Mouse (Mus musculus) splenic B cell, adult 2 months (primary cell): Measurements from ENCODE around the gene Adora2b.

Source experiments
- DNase-seq: peaks from one replicate; pipeline ENCODE4 v3.0.0-alpha.2; 2011; ENCODE audit warnings: low read depth, low spot score
- H3K27me3 ChIP-seq: 2 replicates; pipeline ENCODE4 v1.6.1; 2012; ENCODE audit warnings: mild to moderate bottlenecking, low read length, moderate library complexity, mixed read lengths; ENCODE audit not compliant: control insufficient read depth, poor library complexity, insufficient read depth, severe bottlenecking
- H3K36me3 ChIP-seq: 2 replicates; pipeline ENCODE4 v1.6.1; 2012; ENCODE audit warnings: mild to moderate bottlenecking, low read length, moderate library complexity, mixed read lengths; ENCODE audit not compliant: control insufficient read depth, poor library complexity, insufficient read depth, severe bottlenecking

The Adora2b gene

GRCm38 (mm10) chr11:62248401-62249244 lies at the start of gene Adora2b:
Gene Adora2b (plus strand): TSS chr11:62248984.
- Histone ChIP-seq H3K27me3 (no peaks in the 10 kb centered on the region), H3K36me3 (no peaks in the 10 kb centered on the region)
- peak; percentile 36 for DNase-seq

- Histone ChIP-seq H3K27me3 (no peaks in the 10 kb centered on the region), H3K36me3 (no peaks in the 10 kb centered on the region)
- DNase-seq, result no peak
These were observed 47.8 kb upstream of the Adora2b start for GRCm38 (mm10) chr11:62200901-62201512.

GRCm38 (mm10) chr11:62202645-62203044 lies 46.1 kb upstream of the Adora2b start:
- DNase-seq, result no peak
- no peaks in the 10 kb centered on the region for H3K36me3 ChIP-seq
- H3K27me3 ChIP-seq, result no peaks in the 10 kb centered on the region

GRCm38 (mm10) chr11:62209111-62209510 lies 39.7 kb upstream of the Adora2b start:
- H3K36me3 ChIP-seq, result no peaks in the 10 kb centered on the region
- DNase-seq, result no peak
- no peaks in the 10 kb centered on the region for H3K27me3 ChIP-seq

- no peak for DNase-seq
- no peaks in the 10 kb centered on the region for H3K27me3 ChIP-seq
- no peaks in the 10 kb centered on the region for H3K36me3 ChIP-seq
These were observed 38.9 kb upstream of the Adora2b start for GRCm38 (mm10) chr11:62209891-62210290.

- H3K27me3 ChIP-seq, result no peaks in the 10 kb centered on the region
- no peaks in the 10 kb centered on the region for H3K36me3 ChIP-seq
- no peak for DNase-seq
These were observed 35.3 kb upstream of the Adora2b start for GRCm38 (mm10) chr11:62213384-62213989.

GRCm38 (mm10) chr11:62215107-62215506 lies 33.7 kb upstream of the Adora2b start:
- no peak for DNase-seq
- Histone ChIP-seq H3K36me3 (no peaks in the 10 kb centered on the region), H3K27me3 (no peaks in the 10 kb centered on the region)

- no peaks in the 10 kb centered on the region for H3K36me3 ChIP-seq
- H3K27me3 ChIP-seq, result no peaks in the 10 kb centered on the region
- DNase-seq, result no peak
These were observed 31.0 kb upstream of the Adora2b start for GRCm38 (mm10) chr11:62217751-62218150.

GRCm38 (mm10) chr11:62220756-62221510 lies 27.9 kb upstream of the Adora2b start:
- Histone ChIP-seq H3K27me3 (no peaks in the 10 kb centered on the region), H3K36me3 (no peaks in the 10 kb centered on the region)
- DNase-seq, result no peak

- Histone ChIP-seq H3K36me3 (no peaks in the 10 kb centered on the region), H3K27me3 (no peaks in the 10 kb centered on the region)
- no peak for DNase-seq
These were observed 25.4 kb upstream of the Adora2b start for GRCm38 (mm10) chr11:62223416-62223815.

- Histone ChIP-seq H3K27me3 (no peaks in the 10 kb centered on the region), H3K36me3 (no peaks in the 10 kb centered on the region)
- DNase-seq, result no peak
These were observed 24.8 kb upstream of the Adora2b start for GRCm38 (mm10) chr11:62223962-62224361.

GRCm38 (mm10) chr11:62224797-62225196 lies 24.0 kb upstream of the Adora2b start:
- H3K36me3 ChIP-seq, result no peaks in the 10 kb centered on the region
- no peaks in the 10 kb centered on the region for H3K27me3 ChIP-seq
- DNase-seq, result no peak

GRCm38 (mm10) chr11:62240631-62241261 lies 8.0 kb upstream of the Adora2b start:
- DNase-seq, result no peak
- Histone ChIP-seq H3K27me3 (no peaks in the 10 kb centered on the region), H3K36me3 (no peaks in the 10 kb centered on the region)

- Histone ChIP-seq H3K27me3 (no peaks in the 10 kb centered on the region), H3K36me3 (no peaks in the 10 kb centered on the region)
- no peak for DNase-seq
These were observed 4.9 kb upstream of the Adora2b start for GRCm38 (mm10) chr11:62243871-62244270.
